30 mouse cellular contexts compared by ENCODE assay signal in the genomic region with DNA sequence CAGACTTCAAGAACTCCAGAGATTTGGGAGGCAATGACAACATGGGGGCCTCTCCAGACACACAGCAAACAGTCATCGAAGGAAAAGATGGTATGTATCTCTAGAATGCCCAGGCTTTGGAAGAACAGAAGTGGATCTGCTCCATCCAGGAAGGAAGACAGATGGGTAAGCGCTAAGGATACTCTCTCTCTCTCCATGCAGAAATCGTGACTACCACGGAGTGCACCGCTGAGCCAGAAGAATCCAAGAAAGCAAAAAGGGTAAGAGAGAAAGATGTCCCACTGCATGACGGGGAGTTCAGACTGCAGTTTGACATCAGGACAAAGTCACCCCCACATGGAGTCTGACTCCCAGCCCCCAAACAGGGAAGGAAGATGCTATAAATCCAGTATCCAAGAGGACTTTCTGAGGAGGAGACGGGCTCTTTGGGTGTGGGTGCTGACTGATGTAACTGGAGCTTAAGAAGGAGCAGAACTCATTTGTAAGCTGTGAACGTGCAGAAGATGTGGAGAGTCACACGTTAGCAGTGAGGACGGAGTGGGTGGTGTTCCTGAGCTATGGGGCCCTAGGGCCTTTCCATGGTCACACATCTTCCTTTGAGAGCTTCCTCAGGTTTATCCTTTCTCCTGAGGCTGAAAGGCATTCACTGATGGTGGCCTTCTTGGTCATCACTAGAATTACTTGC. TPM values are rescaled to one million over a fixed set of nuclear protein-coding genes. Genes with fewer than 3 reads are reported as not detected.
A peak's percentile ranks its signal among the peaks of the same experiment; 100 is the strongest.
DNase-seq lines count a peak whose midpoint lies in the region; TF ChIP-seq lines count a peak whose summit lies in the region.
"Had no signal": no experiment of that assay in that cellular context is flagged by ENCODE, and none has a peak within 500 bp of the region (broad histone marks: within the 10 kb centered on the region; RNA-seq: fewer than 3 reads in every experiment).

No protein-coding gene starts in this region.

- H3K27ac ChIP-seq in spleen, adult 2 months (ENCODE audit: insufficient read depth, low read length) = peak overlapping the region; percentile 93
- H3K27ac ChIP-seq: embryonic facial prominence, embryonic 15.5 days; forebrain, embryonic 10.5 days; heart, embryonic 13.5 days; hindbrain, embryonic 15.5 days had no signal

- intact Hi-C loops in left cerebral cortex, postnatal 14 days (cut with DNase I) = no loop called here
- intact Hi-C loops in left cerebral cortex, postnatal 4 days (cut with DNase I) = no loop called here

- 82% methylated on average over 10 of the region's 10 CpGs for WGBS in spleen, adult 2 months

- H3K36me3 ChIP-seq in spleen, adult 2 months (ENCODE audit: control insufficient read depth, insufficient read depth, low read length) = no peaks in the 10 kb centered on the region
- H3K36me3 ChIP-seq: embryonic facial prominence, embryonic 15.5 days; forebrain, embryonic 10.5 days; heart, embryonic 13.5 days; hindbrain, embryonic 15.5 days had no signal

- peaks cover 30% of the 10 kb centered on the region for H3K4me1 ChIP-seq in spleen, adult 2 months (ENCODE audit: control insufficient read depth, insufficient read depth, insufficient read length)
- H3K4me1 ChIP-seq: embryonic facial prominence, embryonic 15.5 days; hindbrain, embryonic 15.5 days had no signal

- TF ChIP-seq CTCF in spleen, adult 2 months (IDR thresholded peaks at IDR 0.05; ENCODE audit: extremely low read depth, insufficient read depth, insufficient read length, insufficient replicate concordance) = no peak

- no peak for TF ChIP-seq POLR2A in spleen, adult 2 months (IDR thresholded peaks at IDR 0.05; ENCODE audit: low read depth, low read length)

- H3K4me3 ChIP-seq in spleen, adult 2 months (ENCODE audit: extremely low read depth, insufficient read depth, insufficient read length) = no peak overlapping the region
- H3K4me3 ChIP-seq: embryonic facial prominence, embryonic 15.5 days; erythroblast, embryonic 14.5 days; forebrain, embryonic 10.5 days; heart, embryonic 13.5 days; hindbrain, embryonic 15.5 days had no signal

- H3K27me3 ChIP-seq in spleen, adult 2 months (ENCODE audit: control insufficient read depth, insufficient read depth, low read length) = no peaks in the 10 kb centered on the region
- H3K27me3 ChIP-seq: embryonic facial prominence, embryonic 15.5 days; hindbrain, embryonic 15.5 days had no signal

- peak; percentile 12 to 44 for DNase-seq in frontal cortex, adult 2 months (ENCODE audit: extremely low spot score in 1 of 2, low spot score in 1 of 2)
- DNase-seq in frontal cortex, postnatal 25 days (ENCODE audit: low spot score in 2 of 2) = no peak
- DNase-seq in left cerebral cortex, postnatal 14 days (ENCODE audit: low spot score in 2 of 2) = peak; percentile 12 to 24
- DNase-seq in left cerebral cortex, postnatal 4 days = no peak
- no peak for DNase-seq in spleen, adult 2 months (ENCODE audit: low read depth in 1 of 2, low spot score in 2 of 2)
- DNase-seq in spleen, postnatal 14 days (ENCODE audit: low spot score in 2 of 2) = no peak
- DNase-seq in telencephalon, adult 2 months (ENCODE audit: low read depth, low spot score) = peak; percentile 41
- DNase-seq in kidney, adult 11 months = no peak
- DNase-seq: adrenal gland, adult 2 months; adrenal gland, postnatal 25 days; cerebellum, adult 11 months; cerebellum, adult 8-10 months; cerebellum, postnatal 14 days; embryo, embryonic 11 days; gastrocnemius, postnatal 36 days; heart, postnatal 36 days had no signal

RNA-seq across cellular contexts. Expression of a gene that starts 15.8 kb away (rescaled TPM):
- 0.28 and 1.0 TPM in 2 replicates for polyA plus RNA-seq in frontal cortex, adult 2 months (2012; rRNA removed)
- under 1 TPM in 1 of 2 experiments, not detected in 1; 0.33 TPM for total RNA-seq in left cerebral cortex, postnatal 14 days (2021)
- 1 to 10 TPM in 1 of 2 experiments, not detected in 1; 1.1 TPM for total RNA-seq in left cerebral cortex, postnatal 4 days (2021)
- polyA plus RNA-seq in spleen, adult 2 months (2012; rRNA removed) = 452 and 608 TPM in 2 replicates
- total RNA-seq: common myeloid progenitor, adult 5-6 weeks; ES-E14; gastrocnemius, adult 8-10 months; gastrocnemius, postnatal 36 days had no signal
- polyA plus RNA-seq: C2C12; embryonic facial prominence, embryonic 11.5 days; embryonic facial prominence, embryonic 15.5 days; erythroblast, embryonic 14.5 days; forebrain, embryonic 10.5 days; forebrain, embryonic 14.5 days; hindbrain, embryonic 11.5 days had no signal

RNA-seq across cellular contexts. Expression of a gene that starts 23.2 kb away (rescaled TPM):
- polyA plus RNA-seq in frontal cortex, adult 2 months (2012; rRNA removed) = 0.04 and 0.11 TPM in 2 replicates
- total RNA-seq in left cerebral cortex, postnatal 14 days (2021) = under 1 TPM; 0.08 to 0.09 TPM
- not detected for total RNA-seq in left cerebral cortex, postnatal 4 days (2021)
- polyA plus RNA-seq in spleen, adult 2 months (2012; rRNA removed) = 0.20 and 0.32 TPM in 2 replicates
- total RNA-seq: adrenal gland, postnatal 25 days; common myeloid progenitor, adult 5-6 weeks; heart, postnatal 36 days had no signal
- polyA plus RNA-seq: C2C12; embryonic facial prominence, embryonic 11.5 days; forebrain, embryonic 10.5 days; forebrain, embryonic 14.5 days; heart, embryonic 13.5 days; hindbrain, embryonic 11.5 days; hindbrain, embryonic 15.5 days had no signal

RNA-seq across cellular contexts. Expression of a gene that starts 37.6 kb away (rescaled TPM):
- polyA plus RNA-seq in frontal cortex, adult 2 months (2012; rRNA removed) = not detected in 2 replicates
- not detected for total RNA-seq in left cerebral cortex, postnatal 14 days (2021)
- total RNA-seq in left cerebral cortex, postnatal 4 days (2021) = not detected
- not detected in 2 replicates for polyA plus RNA-seq in spleen, adult 2 months (2012; rRNA removed)
- total RNA-seq: adrenal gland, adult 2 months; adrenal gland, postnatal 25 days; common myeloid progenitor, adult 5-6 weeks; gastrocnemius, adult 8-10 months; gastrocnemius, postnatal 36 days; heart, postnatal 36 days had no signal
- polyA plus RNA-seq: adrenal gland, adult 2 months; brain, embryonic 14.5 days; C2C12; embryonic facial prominence, embryonic 11.5 days; embryonic facial prominence, embryonic 15.5 days; erythroblast, embryonic 14.5 days; forebrain, embryonic 10.5 days; forebrain, embryonic 14.5 days; heart, embryonic 13.5 days; heart, postnatal 0 days; hindbrain, embryonic 11.5 days; hindbrain, embryonic 15.5 days had no signal

RNA-seq across cellular contexts. Expression of a gene that starts 49.0 kb away (rescaled TPM):
- polyA plus RNA-seq in frontal cortex, adult 2 months (2012; rRNA removed) = 0.10 TPM in 1 of 2 replicates, not detected in the other
- total RNA-seq in left cerebral cortex, postnatal 14 days (2021) = not detected
- not detected for total RNA-seq in left cerebral cortex, postnatal 4 days (2021)
- 0.67 and 2.1 TPM in 2 replicates for polyA plus RNA-seq in spleen, adult 2 months (2012; rRNA removed)
- total RNA-seq: adrenal gland, postnatal 25 days; common myeloid progenitor, adult 5-6 weeks; gastrocnemius, adult 8-10 months had no signal
- polyA plus RNA-seq: adrenal gland, adult 2 months; C2C12; embryonic facial prominence, embryonic 11.5 days; erythroblast, embryonic 14.5 days; forebrain, embryonic 10.5 days; forebrain, embryonic 14.5 days; heart, embryonic 13.5 days; hindbrain, embryonic 11.5 days; hindbrain, embryonic 15.5 days had no signal

Comparison
In these comparisons a context has a peak if more than half of its experiments do, and no peak if none do; other contexts are left out.
1. DNase-seq: peak in frontal cortex, adult 2 months (2 of 2), left cerebral cortex, postnatal 14 days (2 of 2) and telencephalon, adult 2 months (single experiment); none in frontal cortex, postnatal 25 days (0 of 2), left cerebral cortex, postnatal 4 days (single experiment), spleen, adult 2 months (0 of 2), spleen, postnatal 14 days (0 of 2) and kidney, adult 11 months (single experiment).